Mouse (Mus musculus): Measurements from ENCODE around the gene P3h1. TPM values are rescaled to one million over a fixed set of nuclear protein-coding genes. Genes with fewer than 3 reads are reported as not detected.

P3h1 gene
- polyA plus RNA-seq, 1 experiment from 2014 or later = 32.7 TPM

Other genes starting within 250 kb of the P3h1 start
- 180 and 217 TPM in 2 replicates for gene Slc2a1, start 124.2 kb upstream of the P3h1 start, polyA plus RNA-seq (2015; fragmentation: Nextera tagmentation; extraction: Ambion mirVana)
- gene Zfp691, start 58.7 kb upstream of the P3h1 start, polyA plus RNA-seq (2015; fragmentation: Nextera tagmentation; extraction: Ambion mirVana) = 8.5 and 9.5 TPM in 2 replicates
- gene Ermap, start 42.9 kb upstream of the P3h1 start, polyA plus RNA-seq (2015; fragmentation: Nextera tagmentation; extraction: Ambion mirVana) = 11.5 and 16.0 TPM in 2 replicates
- gene Svbp, start 37.6 kb upstream of the P3h1 start, polyA plus RNA-seq (2015; fragmentation: Nextera tagmentation; extraction: Ambion mirVana) = 124 and 135 TPM in 2 replicates
- not detected in 2 replicates for gene Tmem269, start 14.7 kb upstream of the P3h1 start, polyA plus RNA-seq (2015; fragmentation: Nextera tagmentation; extraction: Ambion mirVana)
- gene AU022252, start 203 bp upstream of the P3h1 start, polyA plus RNA-seq (2015; fragmentation: Nextera tagmentation; extraction: Ambion mirVana) = 26.4 and 27.3 TPM in 2 replicates
- gene Cldn19, start 22.5 kb downstream of the P3h1 start, polyA plus RNA-seq (2015; fragmentation: Nextera tagmentation; extraction: Ambion mirVana) = not detected in 2 replicates
- 536 TPM in 2 replicates for gene Ybx1, start 61.7 kb downstream of the P3h1 start, polyA plus RNA-seq (2015; fragmentation: Nextera tagmentation; extraction: Ambion mirVana)
- 50.7 and 60.6 TPM in 2 replicates for gene Ppih, start 87.6 kb downstream of the P3h1 start, polyA plus RNA-seq (2015; fragmentation: Nextera tagmentation; extraction: Ambion mirVana)
- 1.9 and 2.9 TPM in 2 replicates for gene Ccdc30, start 182.6 kb downstream of the P3h1 start, polyA plus RNA-seq (2015; fragmentation: Nextera tagmentation; extraction: Ambion mirVana)
- 28.0 and 28.9 TPM in 2 replicates for gene Ppcs, start 189.5 kb downstream of the P3h1 start, polyA plus RNA-seq (2015; fragmentation: Nextera tagmentation; extraction: Ambion mirVana)
- 0.13 and 0.29 TPM in 2 replicates for gene Zmynd12, start 189.9 kb downstream of the P3h1 start, polyA plus RNA-seq (2015; fragmentation: Nextera tagmentation; extraction: Ambion mirVana)

Data from heart, embryonic 13.5 days (tissue).